Mouse (Mus musculus): ENCODE measurements around the gene Cyp4f18. TPM values are rescaled to one million over a fixed set of nuclear protein-coding genes. Genes with fewer than 3 reads are reported as not detected.

Cyp4f18 gene
- total RNA-seq, 1 experiment, result 0.18 TPM

GRCm38 (mm10) chr8:71968100-71968499 is 41.3 kb downstream of the Cyp4f18 start:
- H3K9ac ChIP-seq (ENCODE audit: insufficient read depth, low read depth, low read length, poor library complexity, severe bottlenecking), result no peak overlapping the region
- H3K27ac ChIP-seq (ENCODE audit: insufficient read depth, low read depth, low read length, poor library complexity, severe bottlenecking), result no peak overlapping the region
- no peak for TF ChIP-seq CHD2 (IDR thresholded peaks at IDR 0.05; ENCODE audit: low read depth, low read length)
- no peak for TF ChIP-seq HCFC1 (IDR thresholded peaks at IDR 0.05; ENCODE audit: borderline replicate concordance, insufficient read depth, low read length)
- no peak for TF ChIP-seq MAFK (IDR thresholded peaks at IDR 0.05; ENCODE audit: insufficient read depth, low read depth, low read length)
- no peak for TF ChIP-seq ZC3H11A (IDR thresholded peaks at IDR 0.05; ENCODE audit: borderline replicate concordance, low read depth, low read length)
- TF ChIP-seq ZNF384 (IDR thresholded peaks at IDR 0.05; ENCODE audit: low read depth, low read length), result no peak
- H3K9me3 ChIP-seq (ENCODE audit: control insufficient read depth, insufficient read depth, low read depth, low read length), result no peaks in the 10 kb centered on the region; the same call in 1 of the 2 replicates
- peaks cover 43% of the 10 kb centered on the region for H3K36me3 ChIP-seq (ENCODE audit: control insufficient read depth, insufficient read depth, low read length, poor library complexity, severe bottlenecking)
- no peak overlapping the region for H3K4me3 ChIP-seq (ENCODE audit: insufficient read depth in 1 of 2, low read depth in 1 of 2, low read length in 2 of 2, poor library complexity in 1 of 2, severe bottlenecking in 1 of 2)
- in situ Hi-C loops (cut with MboI; ENCODE audit: low sequenced_read_pairs in 2 of 2, unreplicated experiment in 2 of 2), result no loop called here
- DNase-seq (ENCODE audit: low read depth, low spot score), result no peak
- H3K4me1 ChIP-seq (ENCODE audit: control insufficient read depth in 2 of 2, insufficient read depth in 2 of 2, low read length in 2 of 2, poor library complexity in 1 of 2), result 0 out of 4 replicates have a peak, but pooled peaks cover 0 to 2% of the 10 kb centered on the region in 2 experiments

- Histone ChIP-seq H3K36me3 (ENCODE audit: control insufficient read depth, insufficient read depth, low read length, poor library complexity, severe bottlenecking) (peaks cover 44% of the 10 kb centered on the region), H3K9ac (ENCODE audit: insufficient read depth, low read depth, low read length, poor library complexity, severe bottlenecking) (no peak overlapping the region), H3K27ac (ENCODE audit: insufficient read depth, low read depth, low read length, poor library complexity, severe bottlenecking) (no peak overlapping the region), H3K4me3 (ENCODE audit: insufficient read depth in 1 of 2, low read depth in 1 of 2, low read length in 2 of 2, poor library complexity in 1 of 2, severe bottlenecking in 1 of 2) (no peak overlapping the region), H3K4me1 (ENCODE audit: control insufficient read depth in 2 of 2, insufficient read depth in 2 of 2, low read length in 2 of 2, poor library complexity in 1 of 2) (0 out of 4 replicates have a peak, but pooled peaks cover 0 to 2% of the 10 kb centered on the region in 2 experiments), H3K9me3 (ENCODE audit: control insufficient read depth, insufficient read depth, low read depth, low read length) (no peaks in the 10 kb centered on the region; the same call in 1 of the 2 replicates)
- TF ChIP-seq ZNF384 (IDR thresholded peaks at IDR 0.05; ENCODE audit: low read depth, low read length), result no peak
- TF ChIP-seq ZC3H11A (IDR thresholded peaks at IDR 0.05; ENCODE audit: borderline replicate concordance, low read depth, low read length), result no peak
- TF ChIP-seq CHD2 (IDR thresholded peaks at IDR 0.05; ENCODE audit: low read depth, low read length), result no peak
- no peak for TF ChIP-seq MAFK (IDR thresholded peaks at IDR 0.05; ENCODE audit: insufficient read depth, low read depth, low read length)
- no peak for TF ChIP-seq HCFC1 (IDR thresholded peaks at IDR 0.05; ENCODE audit: borderline replicate concordance, insufficient read depth, low read length)
- in situ Hi-C loops (cut with MboI; ENCODE audit: low sequenced_read_pairs in 2 of 2, unreplicated experiment in 2 of 2), result no loop called here
- DNase-seq (ENCODE audit: low read depth, low spot score), result no peak
These were observed 42.2 kb downstream of the Cyp4f18 start for GRCm38 (mm10) chr8:71967261-71967660.

GRCm38 (mm10) chr8:71966411-71966810 is 43.0 kb downstream of the Cyp4f18 start:
- peaks cover 47% of the 10 kb centered on the region for H3K36me3 ChIP-seq (ENCODE audit: control insufficient read depth, insufficient read depth, low read length, poor library complexity, severe bottlenecking)
- in situ Hi-C loops (cut with MboI; ENCODE audit: low sequenced_read_pairs in 2 of 2, unreplicated experiment in 2 of 2), result no loop called here
- DNase-seq (ENCODE audit: low read depth, low spot score), result no peak

GRCm38 (mm10) chr8:71965166-71965565 is 44.3 kb downstream of the Cyp4f18 start:
- peaks cover 47% of the 10 kb centered on the region for H3K36me3 ChIP-seq (ENCODE audit: control insufficient read depth, insufficient read depth, low read length, poor library complexity, severe bottlenecking)
- H3K9ac ChIP-seq (ENCODE audit: insufficient read depth, low read depth, low read length, poor library complexity, severe bottlenecking), result no peak overlapping the region
- H3K27ac ChIP-seq (ENCODE audit: insufficient read depth, low read depth, low read length, poor library complexity, severe bottlenecking), result no peak overlapping the region
- TF ChIP-seq MAFK (IDR thresholded peaks at IDR 0.05; ENCODE audit: insufficient read depth, low read depth, low read length) (no peak), ZNF384 (IDR thresholded peaks at IDR 0.05; ENCODE audit: low read depth, low read length) (no peak), ZC3H11A (IDR thresholded peaks at IDR 0.05; ENCODE audit: borderline replicate concordance, low read depth, low read length) (no peak), CHD2 (IDR thresholded peaks at IDR 0.05; ENCODE audit: low read depth, low read length) (no peak), HCFC1 (IDR thresholded peaks at IDR 0.05; ENCODE audit: borderline replicate concordance, insufficient read depth, low read length) (no peak)
- 0 out of 4 replicates have a peak, but pooled peaks cover 0 to 2% of the 10 kb centered on the region in 2 experiments for H3K4me1 ChIP-seq (ENCODE audit: control insufficient read depth in 2 of 2, insufficient read depth in 2 of 2, low read length in 2 of 2, poor library complexity in 1 of 2)
- in situ Hi-C loops (cut with MboI; ENCODE audit: low sequenced_read_pairs in 2 of 2, unreplicated experiment in 2 of 2), result no loop called here
- H3K9me3 ChIP-seq (ENCODE audit: control insufficient read depth, insufficient read depth, low read depth, low read length), result no peaks in the 10 kb centered on the region; the same call in 1 of the 2 replicates
- no peak for DNase-seq (ENCODE audit: low read depth, low spot score)
- no peak overlapping the region for H3K4me3 ChIP-seq (ENCODE audit: insufficient read depth in 1 of 2, low read depth in 1 of 2, low read length in 2 of 2, poor library complexity in 1 of 2, severe bottlenecking in 1 of 2)

More at GRCm38 (mm10) chr8:71966411-71966810, 43.0 kb downstream of the Cyp4f18 start:
- Histone ChIP-seq H3K9me3 (ENCODE audit: control insufficient read depth, insufficient read depth, low read depth, low read length) (no peaks in the 10 kb centered on the region; the same call in 1 of the 2 replicates), H3K4me1 (ENCODE audit: control insufficient read depth in 2 of 2, insufficient read depth in 2 of 2, low read length in 2 of 2, poor library complexity in 1 of 2) (0 out of 4 replicates have a peak, but pooled peaks cover 0 to 2% of the 10 kb centered on the region in 2 experiments), H3K9ac (ENCODE audit: insufficient read depth, low read depth, low read length, poor library complexity, severe bottlenecking) (no peak overlapping the region), H3K4me3 (ENCODE audit: insufficient read depth in 1 of 2, low read depth in 1 of 2, low read length in 2 of 2, poor library complexity in 1 of 2, severe bottlenecking in 1 of 2) (no peak overlapping the region), H3K27ac (ENCODE audit: insufficient read depth, low read depth, low read length, poor library complexity, severe bottlenecking) (no peak overlapping the region)
- TF ChIP-seq ZNF384 (IDR thresholded peaks at IDR 0.05; ENCODE audit: low read depth, low read length) (no peak), CHD2 (IDR thresholded peaks at IDR 0.05; ENCODE audit: low read depth, low read length) (no peak), MAFK (IDR thresholded peaks at IDR 0.05; ENCODE audit: insufficient read depth, low read depth, low read length) (no peak), ZC3H11A (IDR thresholded peaks at IDR 0.05; ENCODE audit: borderline replicate concordance, low read depth, low read length) (no peak), HCFC1 (IDR thresholded peaks at IDR 0.05; ENCODE audit: borderline replicate concordance, insufficient read depth, low read length) (no peak)
